Mouse (Mus musculus): ENCODE data around the gene Tmcc1.
"Not testable (repeated sequence)": the region's sequence is repeated elsewhere in the genome, so short reads cannot be mapped to it uniquely, and the experiment has no call there.

Gene Tmcc1

GRCm38 (mm10) chr6:116193394-116194393, at the start of gene Tmcc1:
Gene Tmcc1 (minus strand): TSS chr6:116193486.
- DNase-seq: peak; percentile 99 to 100

GRCm38 (mm10) chr6:116240371-116240770, 47.1 kb upstream of the Tmcc1 start:
- DNase-seq: no peak

GRCm38 (mm10) chr6:116238083-116238482, 44.8 kb upstream of the Tmcc1 start:
- DNase-seq: no peak

GRCm38 (mm10) chr6:116235336-116235735, 42.0 kb upstream of the Tmcc1 start:
- DNase-seq: no peak

GRCm38 (mm10) chr6:116234821-116235220, 41.5 kb upstream of the Tmcc1 start:
- DNase-seq: not testable (repeated sequence)

GRCm38 (mm10) chr6:116228785-116229525, 35.7 kb upstream of the Tmcc1 start:
- DNase-seq: peak; percentile 83 to 87

- DNase-seq: no peak
Measured at GRCm38 (mm10) chr6:116227767-116228166, 34.5 kb upstream of the Tmcc1 start.

GRCm38 (mm10) chr6:116207729-116208534, 14.6 kb upstream of the Tmcc1 start, which contains the start of gene Washc2:
Gene Washc2 (plus strand): TSS chr6:116208038.
- DNase-seq: peak; percentile 97

GRCm38 (mm10) chr6:116199682-116200081, 6.4 kb upstream of the Tmcc1 start:
- no peak for DNase-seq

GRCm38 (mm10) chr6:116198173-116198572, 4.9 kb upstream of the Tmcc1 start:
- peak; percentile 30 to 51 for DNase-seq

- DNase-seq: no peak
Measured at GRCm38 (mm10) chr6:116195811-116196210, 2.5 kb upstream of the Tmcc1 start.

- peak; percentile 70 to 74 for DNase-seq
Measured at GRCm38 (mm10) chr6:116192809-116193311, 426 bp downstream of the Tmcc1 start.

GRCm38 (mm10) chr6:116189417-116189816, 3.9 kb downstream of the Tmcc1 start:
- no peak for DNase-seq

- DNase-seq: no peak
Measured at GRCm38 (mm10) chr6:116186485-116186884, 6.8 kb downstream of the Tmcc1 start.

GRCm38 (mm10) chr6:116183509-116183908, 9.8 kb downstream of the Tmcc1 start:
- no peak for DNase-seq

- DNase-seq: no peak
Measured at GRCm38 (mm10) chr6:116180731-116181130, 12.6 kb downstream of the Tmcc1 start.

- no peak for DNase-seq
Measured at GRCm38 (mm10) chr6:116178376-116178775, 14.9 kb downstream of the Tmcc1 start.

GRCm38 (mm10) chr6:116173511-116174099, 19.7 kb downstream of the Tmcc1 start:
- peak; percentile 41 to 59 for DNase-seq

- DNase-seq: no peak
Measured at GRCm38 (mm10) chr6:116166383-116166782, 26.9 kb downstream of the Tmcc1 start.

GRCm38 (mm10) chr6:116154854-116155624, 38.2 kb downstream of the Tmcc1 start:
- no peak for DNase-seq

- no peak for DNase-seq
Measured at GRCm38 (mm10) chr6:116147386-116147785, 45.9 kb downstream of the Tmcc1 start.

Measured in cerebellum, postnatal 10 days (tissue).